Mouse (Mus musculus) left cerebral cortex, postnatal 36 days (tissue): ENCODE measurements at regions not wholly inside any gene's neighbourhood (a gene's known extent, or its start where the extent isn't known, plus 50 kb on each side); places are given as distances from the start of the nearest gene placed in this dataset.

Source experiments
- DNase-seq, 2 experiments: peaks; one replicate each; pipeline ENCODE4 v3.0.0; 2021 to 2022; ENCODE audit warnings: low spot score in 2 of 2, mixed read lengths in 1 of 2
- intact Hi-C: fragments of 180-260 bp; cut with DNase I; formaldehyde crosslinking; loops from one replicate; pipeline ENCODE4 v1.15.1; 2025

- intact Hi-C loops = no loop called here
- no peak for DNase-seq
Observed at GRCm38 (mm10) chr1:90386792-90387191, 183.0 kb downstream of the Ackr3 start.

GRCm38 (mm10) chr1:90390422-90390821 is 186.6 kb downstream of the Ackr3 start:
- DNase-seq = no peak
- intact Hi-C loops = no loop called here

GRCm38 (mm10) chr1:90393861-90394260 is 190.1 kb downstream of the Ackr3 start:
- DNase-seq = no peak
- intact Hi-C loops = no loop called here

GRCm38 (mm10) chr1:90395331-90396016 is 191.7 kb downstream of the Ackr3 start:
- intact Hi-C loops = no loop called here
- no peak for DNase-seq

- no peak for DNase-seq
- intact Hi-C loops = no loop called here
Observed at GRCm38 (mm10) chr1:90396660-90397059, 192.9 kb downstream of the Ackr3 start.

- no peak for DNase-seq
- intact Hi-C loops = no loop called here
Observed at GRCm38 (mm10) chr1:90397355-90397754, 193.6 kb downstream of the Ackr3 start.

GRCm38 (mm10) chr1:90398396-90398975 is 194.7 kb downstream of the Ackr3 start:
- intact Hi-C loops = no loop called here
- DNase-seq = no peak

GRCm38 (mm10) chr1:90403057-90403456 is 199.3 kb downstream of the Ackr3 start:
- intact Hi-C loops = no loop called here
- no peak for DNase-seq

GRCm38 (mm10) chr1:90404717-90405487 is 197.9 kb upstream of the Cops8 start:
- intact Hi-C loops = no loop called here
- no peak for DNase-seq

GRCm38 (mm10) chr1:90406663-90407062 is 196.1 kb upstream of the Cops8 start:
- intact Hi-C loops = no loop called here
- DNase-seq = no peak

GRCm38 (mm10) chr1:90408504-90409215 is 194.1 kb upstream of the Cops8 start:
- DNase-seq = no peak
- intact Hi-C loops = no loop called here

GRCm38 (mm10) chr1:90409236-90409635 is 193.5 kb upstream of the Cops8 start:
- intact Hi-C loops = no loop called here
- no peak for DNase-seq

GRCm38 (mm10) chr1:90412511-90413045 is 190.2 kb upstream of the Cops8 start:
- no peak for DNase-seq
- intact Hi-C loops = no loop called here

GRCm38 (mm10) chr1:90414751-90415150 is 188.0 kb upstream of the Cops8 start:
- no peak for DNase-seq
- intact Hi-C loops = no loop called here

GRCm38 (mm10) chr1:90424066-90424821 is 178.5 kb upstream of the Cops8 start:
- intact Hi-C loops = no loop called here
- DNase-seq = no peak

- DNase-seq = no peak
- intact Hi-C loops = no loop called here
Observed at GRCm38 (mm10) chr1:90428334-90428733, 174.4 kb upstream of the Cops8 start.

GRCm38 (mm10) chr1:90428774-90429173 is 174.0 kb upstream of the Cops8 start:
- intact Hi-C loops = no loop called here
- DNase-seq = no peak

- intact Hi-C loops = no loop called here
- DNase-seq = no peak
Observed at GRCm38 (mm10) chr1:90430480-90430879, 172.3 kb upstream of the Cops8 start.

- DNase-seq = no peak
- intact Hi-C loops = no loop called here
Observed at GRCm38 (mm10) chr1:90431783-90432182, 171.0 kb upstream of the Cops8 start.
